Mouse (Mus musculus): ENCODE measurements around the gene Cd320. TPM values are rescaled to one million over a fixed set of nuclear protein-coding genes. Genes with fewer than 3 reads are reported as not detected.

The Cd320 gene
- 1 to 10 TPM; 1.1 to 1.5 TPM for total RNA-seq (2023)

GRCm38 (mm10) chr17:33842966-33843795 lies at the start of gene Cd320:
Gene Cd320 (plus strand): TSS chr17:33843091.

GRCm38 (mm10) chr17:33810334-33811141 lies 32.4 kb upstream of the Cd320 start, which contains the start of gene Kank3:
Gene Kank3 (plus strand): TSS chr17:33810519.

GRCm38 (mm10) chr17:33824084-33824996 lies 18.6 kb upstream of the Cd320 start, which contains the start of the genes Rps28 and Ndufa7:
Gene Rps28 (minus strand): TSS chr17:33824562.
Gene Ndufa7 (plus strand): TSS chr17:33824572.

GRCm38 (mm10) chr17:33873537-33873936 lies 30.6 kb downstream of the Cd320 start, which contains the start of gene Gm7029:
Gene Gm7029 (plus strand): TSS chr17:33873837.

GRCm38 (mm10) chr17:33890533-33891059 lies 47.7 kb downstream of the Cd320 start, which contains the start of gene Kifc1:
Gene Kifc1 (minus strand): TSS chr17:33890661.

Other genes with a start within 250 kb of the Cd320 start
- gene Zfp414, start 214.0 kb upstream of the Cd320 start, total RNA-seq (2023) = 10 to 100 TPM; 64.8 to 66.7 TPM
- gene Pram1, start 205.0 kb upstream of the Cd320 start, total RNA-seq (2023) = 100 to 1,000 TPM; 361 to 386 TPM
- gene Hnrnpm, start 156.2 kb upstream of the Cd320 start, total RNA-seq (2023) = 100 to 1,000 TPM; 181 to 236 TPM
- 10 to 100 TPM; 58.9 to 59.2 TPM for gene March2, start 124.4 kb upstream of the Cd320 start, total RNA-seq (2023)
- gene Rab11b, start 82.6 kb upstream of the Cd320 start, total RNA-seq (2023) = 100 to 1,000 TPM; 174 to 180 TPM
- gene Angptl4, start 61.3 kb upstream of the Cd320 start, total RNA-seq (2023) = 1 to 10 TPM; 1.1 to 1.2 TPM
- gene Kank3, start 32.6 kb upstream of the Cd320 start, total RNA-seq (2023) = 1 to 10 TPM; 4.7 to 7.4 TPM
- gene Rps28, start 18.5 kb upstream of the Cd320 start, total RNA-seq (2023) = 1,000 to 10,000 TPM; 1,073 to 1,248 TPM
- gene Ndufa7, start 18.5 kb upstream of the Cd320 start, total RNA-seq (2023) = 100 to 1,000 TPM; 110 to 135 TPM
- not detected for gene Gm7029, start 30.7 kb downstream of the Cd320 start, total RNA-seq (2023)
- gene Kifc1, start 47.6 kb downstream of the Cd320 start, total RNA-seq (2023) = 10 to 100 TPM; 45.6 to 48.3 TPM
- gene Platr17, start 62.0 kb downstream of the Cd320 start, total RNA-seq (2023) = under 1 TPM in 1 of 2 experiments, not detected in 1; 0.66 TPM
- 10 to 100 TPM; 42.9 to 43.9 TPM for gene Daxx, start 66.3 kb downstream of the Cd320 start, total RNA-seq (2023)
- 100 to 1,000 TPM; 238 to 240 TPM for gene Tapbp, start 72.8 kb downstream of the Cd320 start, total RNA-seq (2023)
- 10 to 100 TPM; 32.0 to 36.2 TPM for gene Zbtb22, start 72.8 kb downstream of the Cd320 start, total RNA-seq (2023)
- gene Rgl2, start 86.5 kb downstream of the Cd320 start, total RNA-seq (2023) = 100 to 1,000 TPM; 208 to 226 TPM
- 10 to 100 TPM; 56.6 to 57.6 TPM for gene Pfdn6, start 97.3 kb downstream of the Cd320 start, total RNA-seq (2023)
- 10 to 100 TPM; 18.7 to 20.9 TPM for gene Wdr46, start 97.6 kb downstream of the Cd320 start, total RNA-seq (2023)
- gene B3galt4, start 108.4 kb downstream of the Cd320 start, total RNA-seq (2023) = 10 to 100 TPM; 10.7 to 12.0 TPM
- 10 to 100 TPM; 51.7 to 59.1 TPM for gene Vps52, start 112.7 kb downstream of the Cd320 start, total RNA-seq (2023)
- 100 to 1,000 TPM; 438 to 472 TPM for gene Rps18, start 112.9 kb downstream of the Cd320 start, total RNA-seq (2023)
- gene H2-K1, start 157.3 kb downstream of the Cd320 start, total RNA-seq (2023) = 100 to 1,000 TPM; 950 to 982 TPM
- gene Ring1, start 181.6 kb downstream of the Cd320 start, total RNA-seq (2023) = 10 to 100 TPM; 13.7 to 14.8 TPM
- 10 to 100 TPM; 69.5 to 70.9 TPM for gene H2-Ke6, start 185.0 kb downstream of the Cd320 start, total RNA-seq (2023)
- 10 to 100 TPM; 60.0 to 81.8 TPM for gene Slc39a7, start 188.6 kb downstream of the Cd320 start, total RNA-seq (2023)
- 10 to 100 TPM; 57.4 to 59.4 TPM for gene Rxrb, start 188.7 kb downstream of the Cd320 start, total RNA-seq (2023)
- 1 to 10 TPM; 4.2 to 7.9 TPM for gene Col11a2, start 196.3 kb downstream of the Cd320 start, total RNA-seq (2023)
- 1 to 10 TPM; 1.5 to 1.8 TPM for gene H2-Oa, start 249.2 kb downstream of the Cd320 start, total RNA-seq (2023)